Mouse (Mus musculus): ENCODE measurements around the gene Ptch1. TPM values are rescaled to one million over a fixed set of nuclear protein-coding genes. Genes with fewer than 3 reads are reported as not detected.

Ptch1 gene
- polyA plus RNA-seq, 1 experiment from 2014 or later = 21.0 TPM

- no peaks in the 10 kb centered on the region for H3K9me3 ChIP-seq
- peaks cover 58% of the 10 kb centered on the region for H3K27me3 ChIP-seq (ENCODE audit: poor library complexity, severe bottlenecking)
- peak; percentile 56 for DNase-seq (ENCODE audit: extremely low spot score, low spot score)
- under 1% methylated on average over 19 of the region's 19 CpGs for WGBS
- 0 out of 2 replicates have a peak, but pooled peaks cover 4% of the 10 kb centered on the region for H3K36me3 ChIP-seq (replicated peaks)
- H3K27ac ChIP-seq = peak overlapping the region; percentile 99
- H3K4me3 ChIP-seq = peak overlapping the region; percentile 98
- H3K4me1 ChIP-seq = peaks cover 86% of the 10 kb centered on the region
These were observed 4.5 kb downstream of the Ptch1 start for GRCm38 (mm10) chr13:63568741-63569395.

- Histone ChIP-seq H3K27me3 (ENCODE audit: poor library complexity, severe bottlenecking) (peaks cover 52% of the 10 kb centered on the region), H3K9me3 (no peaks in the 10 kb centered on the region), H3K36me3 (replicated peaks) (peaks cover 8% of the 10 kb centered on the region; the same call in 1 of the 2 replicates), H3K27ac (peak overlapping the region; percentile 99), H3K4me3 (peak overlapping the region; percentile 98), H3K4me1 (peaks cover 86% of the 10 kb centered on the region)
- under 1% methylated on average over 14 of the region's 14 CpGs for WGBS
- no peak for DNase-seq (ENCODE audit: extremely low spot score, low spot score)
These were observed 5.1 kb downstream of the Ptch1 start for GRCm38 (mm10) chr13:63568306-63568705.

- H3K27ac ChIP-seq = peak overlapping the region; percentile 99
- peak overlapping the region; percentile 98 for H3K4me3 ChIP-seq
- H3K36me3 ChIP-seq (replicated peaks) = peaks cover 12% of the 10 kb centered on the region; the same call in 1 of the 2 replicates
- DNase-seq (ENCODE audit: extremely low spot score, low spot score) = peak; percentile 98
- under 1% methylated on average over 62 of the region's 62 CpGs for WGBS
- peaks cover 47% of the 10 kb centered on the region for H3K27me3 ChIP-seq (ENCODE audit: poor library complexity, severe bottlenecking)
- H3K4me1 ChIP-seq = peaks cover 86% of the 10 kb centered on the region
- H3K9me3 ChIP-seq = no peaks in the 10 kb centered on the region
These were observed 5.6 kb downstream of the Ptch1 start for GRCm38 (mm10) chr13:63567677-63568293.

GRCm38 (mm10) chr13:63566018-63567015, 7.1 kb downstream of the Ptch1 start:
- H3K27me3 ChIP-seq (ENCODE audit: poor library complexity, severe bottlenecking) = peaks cover 42% of the 10 kb centered on the region
- WGBS = under 1% methylated on average over 46 of the region's 46 CpGs
- no peaks in the 10 kb centered on the region for H3K9me3 ChIP-seq
- H3K27ac ChIP-seq = peak overlapping the region; percentile 99
- peaks cover 16% of the 10 kb centered on the region; the same call in 1 of the 2 replicates for H3K36me3 ChIP-seq (replicated peaks)
- DNase-seq (ENCODE audit: extremely low spot score, low spot score) = peak; percentile 94
- H3K4me3 ChIP-seq = peak overlapping the region; percentile 98
- H3K4me1 ChIP-seq = peaks cover 86% of the 10 kb centered on the region

GRCm38 (mm10) chr13:63565320-63566017, 7.9 kb downstream of the Ptch1 start:
- Histone ChIP-seq H3K4me1 (peaks cover 86% of the 10 kb centered on the region), H3K36me3 (replicated peaks) (peaks cover 24% of the 10 kb centered on the region), H3K27ac (peak overlapping the region; percentile 99), H3K27me3 (ENCODE audit: poor library complexity, severe bottlenecking) (peaks cover 42% of the 10 kb centered on the region), H3K4me3 (peak overlapping the region; percentile 98), H3K9me3 (no peaks in the 10 kb centered on the region)
- DNase-seq (ENCODE audit: extremely low spot score, low spot score) = peak; percentile 66
- whole genome bisulfite sequencing = under 1% methylated on average over 98 of the region's 99 CpGs

- peaks cover 31% of the 10 kb centered on the region for H3K36me3 ChIP-seq (replicated peaks)
- H3K4me1 ChIP-seq = peaks cover 86% of the 10 kb centered on the region
- no peaks in the 10 kb centered on the region for H3K9me3 ChIP-seq
- H3K27ac ChIP-seq = peak overlapping the region; percentile 99
- peak overlapping the region; percentile 98 for H3K4me3 ChIP-seq
- WGBS = under 1% methylated on average over 36 of the region's 36 CpGs
- H3K27me3 ChIP-seq (ENCODE audit: poor library complexity, severe bottlenecking) = peaks cover 42% of the 10 kb centered on the region
- DNase-seq (ENCODE audit: extremely low spot score, low spot score) = peak; percentile 72
These were observed 8.6 kb downstream of the Ptch1 start for GRCm38 (mm10) chr13:63564626-63565319.

- Histone ChIP-seq H3K36me3 (replicated peaks) (peaks cover 36% of the 10 kb centered on the region), H3K27me3 (ENCODE audit: poor library complexity, severe bottlenecking) (peaks cover 42% of the 10 kb centered on the region), H3K4me1 (peaks cover 86% of the 10 kb centered on the region), H3K4me3 (peak overlapping the region; percentile 98), H3K27ac (peak overlapping the region; percentile 99), H3K9me3 (no peaks in the 10 kb centered on the region)
- DNase-seq (ENCODE audit: extremely low spot score, low spot score) = peak; percentile 61
- WGBS = under 1% methylated on average over 51 of the region's 51 CpGs
These were observed 9.4 kb downstream of the Ptch1 start for GRCm38 (mm10) chr13:63563781-63564625.

GRCm38 (mm10) chr13:63562972-63563780, 10.2 kb downstream of the Ptch1 start:
- H3K27ac ChIP-seq = peak overlapping the region; percentile 99
- H3K4me1 ChIP-seq = peaks cover 86% of the 10 kb centered on the region
- under 1% methylated on average over 51 of the region's 51 CpGs for WGBS
- peak; percentile 88 for DNase-seq (ENCODE audit: extremely low spot score, low spot score)
- peaks cover 42% of the 10 kb centered on the region for H3K27me3 ChIP-seq (ENCODE audit: poor library complexity, severe bottlenecking)
- no peaks in the 10 kb centered on the region for H3K9me3 ChIP-seq
- H3K36me3 ChIP-seq (replicated peaks) = peaks cover 44% of the 10 kb centered on the region
- peak overlapping the region; percentile 98 for H3K4me3 ChIP-seq

- H3K36me3 ChIP-seq (replicated peaks) = peaks cover 44% of the 10 kb centered on the region
- peak; percentile 45 for DNase-seq (ENCODE audit: extremely low spot score, low spot score)
- WGBS = 2% methylated on average over 7 of the region's 7 CpGs
- peak overlapping the region; percentile 99 for H3K27ac ChIP-seq
- H3K4me3 ChIP-seq = peak overlapping the region; percentile 98
- peaks cover 49% of the 10 kb centered on the region for H3K27me3 ChIP-seq (ENCODE audit: poor library complexity, severe bottlenecking)
- no peaks in the 10 kb centered on the region for H3K9me3 ChIP-seq
- peaks cover 88% of the 10 kb centered on the region for H3K4me1 ChIP-seq
These were observed 11.0 kb downstream of the Ptch1 start for GRCm38 (mm10) chr13:63562141-63562971.

Measured in forebrain, embryonic 10.5 days (tissue).